ENCODE assay signal across 7 mouse cellular contexts in the genomic region with DNA sequence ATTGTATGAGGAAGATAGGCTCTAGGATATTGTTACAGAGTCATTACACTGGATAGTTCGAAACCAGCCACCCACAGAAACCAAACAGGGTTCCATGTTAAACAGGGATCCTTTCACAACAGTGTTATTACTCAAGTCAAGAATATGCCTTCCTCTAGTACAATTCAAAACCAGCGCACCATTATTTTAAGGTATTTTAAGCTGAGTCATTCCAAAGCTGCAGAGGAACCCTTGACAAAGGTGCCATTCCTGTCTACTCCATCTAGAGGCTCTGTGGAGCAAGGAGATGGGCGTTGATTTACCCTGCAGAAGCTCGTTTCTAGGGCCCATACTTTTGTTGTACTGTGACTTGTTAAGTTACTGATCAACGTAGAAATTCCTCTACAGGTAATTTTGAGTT. TPM values are rescaled to one million over a fixed set of nuclear protein-coding genes. Genes with fewer than 3 reads are reported as not detected.
A peak's percentile ranks its signal among the peaks of the same experiment; 100 is the strongest.
DNase-seq lines count a peak whose midpoint lies in the region; ATAC-seq and TF ChIP-seq lines count a peak whose summit lies in the region.

No protein-coding gene starts in this region.

- 49% methylated on average over 5 of the region's 5 CpGs for WGBS in forebrain, embryonic 16.5 days
- WGBS in limb, embryonic 14.5 days = 55% methylated on average over 5 of the region's 5 CpGs

- no peak overlapping the region for H3K27ac ChIP-seq in ES-Bruce4 (ENCODE audit: insufficient read depth, low read length)
- H3K27ac ChIP-seq in forebrain, embryonic 16.5 days (ENCODE audit: low read length) = no peak overlapping the region
- no peak overlapping the region for H3K27ac ChIP-seq in limb, embryonic 14.5 days (replicated peaks; ENCODE audit: low read depth, low read length)

- no peaks in the 10 kb centered on the region for H3K4me1 ChIP-seq in ES-Bruce4 (ENCODE audit: control insufficient read depth, insufficient read depth, low read length)
- peaks cover 24% of the 10 kb centered on the region for H3K4me1 ChIP-seq in forebrain, embryonic 16.5 days (replicated peaks; ENCODE audit: control insufficient read depth, insufficient read depth, low read length)
- peaks cover 16% of the 10 kb centered on the region; the same call in 1 of the 2 replicates for H3K4me1 ChIP-seq in limb, embryonic 14.5 days (ENCODE audit: control insufficient read depth, insufficient read depth, low read length)

- no peaks in the 10 kb centered on the region for H3K27me3 ChIP-seq in ES-Bruce4 (ENCODE audit: control insufficient read depth, insufficient read depth, low read length, poor library complexity, severe bottlenecking)
- no peaks in the 10 kb centered on the region for H3K27me3 ChIP-seq in forebrain, embryonic 16.5 days (replicated peaks; ENCODE audit: control insufficient read depth, insufficient read depth, low read length)
- H3K27me3 ChIP-seq in limb, embryonic 14.5 days (ENCODE audit: control insufficient read depth, insufficient read depth, low read length) = no peaks in the 10 kb centered on the region

- no peak for TF ChIP-seq CTCF in ES-Bruce4 (IDR thresholded peaks at IDR 0.05; ENCODE audit: low read depth, low read length)

- peaks cover 30% of the 10 kb centered on the region for H3K36me3 ChIP-seq in ES-Bruce4 (ENCODE audit: control insufficient read depth, insufficient read depth, low read length, poor library complexity, severe bottlenecking)
- H3K36me3 ChIP-seq in forebrain, embryonic 16.5 days (ENCODE audit: control insufficient read depth, insufficient read depth) = peaks cover 4% of the 10 kb centered on the region; the same call in 1 of the 2 replicates
- peaks cover 26% of the 10 kb centered on the region for H3K36me3 ChIP-seq in limb, embryonic 14.5 days (ENCODE audit: control insufficient read depth, insufficient read depth, low read length)

- H3K4me3 ChIP-seq in ES-Bruce4 (ENCODE audit: low read depth, low read length) = peak overlapping the region; percentile 65
- H3K4me3 ChIP-seq in forebrain, embryonic 16.5 days (replicated peaks; ENCODE audit: low read length) = peak overlapping the region; percentile 14; the same call in 1 of the 2 replicates
- peak overlapping the region; percentile 88 for H3K4me3 ChIP-seq in limb, embryonic 14.5 days (replicated peaks; ENCODE audit: low read length)

- TF ChIP-seq POLR2A in ES-Bruce4 (IDR thresholded peaks at IDR 0.05; ENCODE audit: insufficient read depth, low read length) = no peak
- no peak for TF ChIP-seq POLR2A in limb, embryonic 14.5 days (IDR thresholded peaks at IDR 0.05; ENCODE audit: borderline replicate concordance, extremely low read depth, insufficient read depth, insufficient read length)

- TF ChIP-seq EP300 in ES-Bruce4 (IDR thresholded peaks at IDR 0.05; ENCODE audit: insufficient read depth, low read depth, low read length) = no peak

- H3K9me3 ChIP-seq in ES-Bruce4 (replicated peaks; ENCODE audit: control insufficient read depth, insufficient read depth, low read length, poor library complexity, severe bottlenecking) = no peaks in the 10 kb centered on the region
- no peaks in the 10 kb centered on the region for H3K9me3 ChIP-seq in forebrain, embryonic 16.5 days (ENCODE audit: control insufficient read depth, low read length)
- H3K9me3 ChIP-seq in limb, embryonic 14.5 days (ENCODE audit: control insufficient read depth, low read length) = no peaks in the 10 kb centered on the region

- H3K9ac ChIP-seq in ES-Bruce4 (ENCODE audit: low read depth, poor library complexity, severe bottlenecking) = peak overlapping the region; percentile 70
- H3K9ac ChIP-seq in forebrain, embryonic 16.5 days (replicated peaks; ENCODE audit: low read depth, low read length) = no peak overlapping the region
- H3K9ac ChIP-seq in limb, embryonic 14.5 days (ENCODE audit: low read depth, low read length, severe bottlenecking) = no peak overlapping the region

- DNase-seq in R1 (ENCODE audit: low read depth, low spot score) = peak; percentile 79
- peak; percentile 15 for DNase-seq in limb, embryonic 14.5 days (ENCODE audit: low spot score)
- no peak for DNase-seq in natural killer cell, adult 2 months (ENCODE audit: low spot score in 2 of 2)
- no peak for DNase-seq in cerebellum, postnatal 36 days

- no peak for ATAC-seq in forebrain, embryonic 16.5 days
- no peak for ATAC-seq in limb, embryonic 14.5 days (ENCODE audit: low FRiP score, low read depth)
- ATAC-seq in neutrophil, adult 5-6 weeks (ENCODE audit: extremely low read depth, insufficient number of reproducible peaks, low FRiP score, poor library complexity, severe bottlenecking) = 0 out of 2 replicates have a peak, but pooled peaks have one; percentile 8

- peak overlapping the region; percentile 42 for H3K4me2 ChIP-seq in forebrain, embryonic 16.5 days (ENCODE audit: low read length)
- H3K4me2 ChIP-seq in limb, embryonic 14.5 days (replicated peaks; ENCODE audit: low read depth, low read length, severe bottlenecking) = peak overlapping the region; percentile 47

RNA-seq across cellular contexts. Expression of a gene that starts 2.3 kb away (rescaled TPM):
- 50.4 and 59.0 TPM in 2 replicates for polyA plus RNA-seq in ES-Bruce4 (2011; ENCODE audit: insufficient read depth, insufficient read length, low read depth, missing spikeins)
- polyA plus RNA-seq in forebrain, embryonic 16.5 days (2015; fragmentation: Nextera tagmentation; extraction: Ambion mirVana) = 88.6 and 98.8 TPM in 2 replicates
- 45.9 and 61.2 TPM in 2 replicates for polyA plus RNA-seq in limb, embryonic 14.5 days (2012; rRNA removed)
- 109 and 113 TPM in 2 replicates for polyA plus RNA-seq in limb, embryonic 14.5 days (2014; fragmentation: Nextera tagmentation; extraction: Ambion mirVana)
- 24.3 and 37.1 TPM in 2 replicates for total RNA-seq in neutrophil, adult 5-6 weeks (2017)

RNA-seq across cellular contexts. Expression of a gene that starts 31.4 kb away (rescaled TPM):
- polyA plus RNA-seq in ES-Bruce4 (2011; ENCODE audit: insufficient read depth, insufficient read length, low read depth, missing spikeins) = 12.8 and 13.9 TPM in 2 replicates
- 6.1 and 8.2 TPM in 2 replicates for polyA plus RNA-seq in forebrain, embryonic 16.5 days (2015; fragmentation: Nextera tagmentation; extraction: Ambion mirVana)
- polyA plus RNA-seq in limb, embryonic 14.5 days (2012; rRNA removed) = 7.6 and 8.8 TPM in 2 replicates
- 12.0 and 12.3 TPM in 2 replicates for polyA plus RNA-seq in limb, embryonic 14.5 days (2014; fragmentation: Nextera tagmentation; extraction: Ambion mirVana)
- total RNA-seq in neutrophil, adult 5-6 weeks (2017) = 22.5 and 29.1 TPM in 2 replicates

Comparison
In these comparisons a context has a peak if more than half of its experiments do, and no peak if none do; other contexts are left out.
1. H3K4me3 ChIP-seq: peak in every context shown above with its lines; median percentile 88 in limb, embryonic 14.5 days; 65 in ES-Bruce4; 14 in forebrain, embryonic 16.5 days.
2. DNase-seq: peak in R1 (single experiment) and limb, embryonic 14.5 days (single experiment); none in natural killer cell, adult 2 months (0 of 2) and cerebellum, postnatal 36 days (0 of 2).